Mouse (Mus musculus) left cerebral cortex, postnatal 10 days (tissue): ENCODE data around the gene Otop3. TPM values are rescaled to one million over a fixed set of nuclear protein-coding genes. Genes with fewer than 3 reads are reported as not detected.

Experiments used
- DNase-seq, 2 experiments: peaks; one replicate each; pipeline ENCODE4 v3.0.0; 2021 to 2022; ENCODE audit warnings: low spot score in 2 of 2, mixed read lengths in 1 of 2; ENCODE audit errors: extremely low spot score in 1 of 2
- intact Hi-C: fragments of 180-260 bp; cut with DNase I; formaldehyde crosslinking; loops from one replicate; pipeline ENCODE4 v1.15.1; 2025
- total RNA-seq, 2 experiments: library from RNA; stranded (reverse); gene quantifications; 2 replicates each; pipeline ENCODE4 v1.2.3; 2021

Gene Otop3
- total RNA-seq, 2 experiments from 2014 or later, result 0.24 to 0.28 TPM

DNA sequence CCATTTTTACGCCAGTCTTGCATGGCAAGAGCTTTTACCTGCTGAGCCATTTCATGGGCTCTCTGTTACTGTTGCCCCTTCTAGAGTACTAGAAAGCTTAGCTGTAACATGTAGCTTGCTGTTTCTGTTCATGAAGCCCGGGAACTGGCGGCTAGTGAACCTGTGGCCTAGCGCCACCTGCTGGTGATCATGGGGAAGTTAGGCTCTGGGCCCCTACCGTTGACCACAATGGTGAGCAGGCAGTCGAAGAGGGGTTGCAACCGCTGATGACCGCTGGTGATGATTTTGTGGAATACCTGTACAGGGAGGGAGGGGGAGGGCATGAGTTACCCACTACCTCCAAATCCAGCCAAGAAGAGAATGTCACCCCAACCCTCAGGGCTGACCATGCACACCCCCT, 19.7 kb downstream of the Otop3 start:
- intact Hi-C loops, result loop anchor here (2.0 to 10.0 kb wide), 2 partner anchors 31 to 149 kb away; partner anchors contain the start of gene Ush1g

DNA sequence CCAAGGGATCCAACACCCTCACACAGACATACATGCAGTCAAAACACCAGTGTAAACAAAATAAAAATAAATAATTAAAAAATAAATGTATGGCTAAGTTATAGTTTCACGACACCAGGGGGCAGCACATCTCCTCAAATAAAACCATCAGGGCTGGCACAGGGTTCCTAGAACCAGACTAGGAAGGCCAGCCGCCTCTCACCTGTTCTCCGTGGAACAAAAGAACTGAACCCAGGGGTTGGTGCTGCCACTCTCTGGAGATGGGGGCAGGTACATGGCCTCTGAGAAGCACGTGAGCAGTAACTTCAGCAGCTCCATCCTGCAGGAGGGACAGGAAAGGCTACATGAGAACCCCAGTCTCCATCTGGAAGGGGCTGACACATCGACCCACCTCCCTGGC, 23.9 kb downstream of the Otop3 start:
- DNase-seq, result peak; percentile 57 to 78
- intact Hi-C loops, result loop anchor here (2.0 to 10.0 kb wide), 3 partner anchors 54 to 154 kb away; partner anchors contain the start of gene Armc7

More for the DNA sequence above, 19.7 kb downstream of the Otop3 start:
- peak; percentile 53 to 75 for DNase-seq

- DNase-seq, result no peak
- intact Hi-C loops, result loop anchor here (2.0 to 10.0 kb wide), 3 partner anchors 53 to 154 kb away; partner anchors contain the start of gene Armc7
Observed at GRCm38 (mm10) chr11:115359293-115359692, 24.8 kb downstream of the Otop3 start.

- DNase-seq, result no peak
- intact Hi-C loops, result loop anchor here (2.0 to 10.0 kb wide), 3 partner anchors 53 to 155 kb away; partner anchors contain the start of gene Armc7
Observed at GRCm38 (mm10) chr11:115359726-115360125, 25.2 kb downstream of the Otop3 start.

GRCm38 (mm10) chr11:115364136-115364535, 29.6 kb downstream of the Otop3 start:
- intact Hi-C loops, result no loop called here
- no peak for DNase-seq

DNA sequence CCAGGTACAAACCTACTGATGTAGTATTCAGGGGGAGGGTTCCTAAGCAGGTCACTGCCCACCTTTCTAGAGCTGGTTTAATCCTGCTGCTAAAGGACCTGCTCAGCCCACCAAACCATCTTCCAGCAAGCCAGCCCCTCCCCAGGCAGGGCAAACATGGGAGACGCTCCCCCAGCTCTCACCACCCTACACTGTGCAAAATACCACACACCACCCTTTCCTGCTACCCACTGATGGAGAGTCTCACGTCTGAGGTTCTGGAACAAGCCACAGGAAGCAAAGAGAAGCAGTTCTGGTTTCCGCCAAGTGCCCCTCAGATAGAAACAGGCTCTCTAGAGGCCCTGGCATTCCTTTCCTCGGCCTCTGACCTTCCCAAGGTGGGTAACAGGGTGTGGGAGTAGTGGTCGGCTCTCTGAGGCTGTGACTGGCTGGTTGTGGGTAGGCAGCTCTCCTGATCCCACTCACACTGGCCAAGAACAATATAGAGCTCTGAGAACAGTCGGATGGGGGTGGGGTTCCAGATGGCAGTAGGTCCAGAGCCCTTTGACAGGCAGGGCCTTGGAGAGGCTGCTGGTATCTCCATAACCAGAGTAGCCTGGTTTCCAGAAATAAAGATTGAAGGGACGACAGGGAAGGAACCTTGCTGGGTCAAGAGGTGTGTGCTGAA, 31.6 kb downstream of the Otop3 start:
- intact Hi-C loops, result no loop called here
- no peak for DNase-seq

DNA sequence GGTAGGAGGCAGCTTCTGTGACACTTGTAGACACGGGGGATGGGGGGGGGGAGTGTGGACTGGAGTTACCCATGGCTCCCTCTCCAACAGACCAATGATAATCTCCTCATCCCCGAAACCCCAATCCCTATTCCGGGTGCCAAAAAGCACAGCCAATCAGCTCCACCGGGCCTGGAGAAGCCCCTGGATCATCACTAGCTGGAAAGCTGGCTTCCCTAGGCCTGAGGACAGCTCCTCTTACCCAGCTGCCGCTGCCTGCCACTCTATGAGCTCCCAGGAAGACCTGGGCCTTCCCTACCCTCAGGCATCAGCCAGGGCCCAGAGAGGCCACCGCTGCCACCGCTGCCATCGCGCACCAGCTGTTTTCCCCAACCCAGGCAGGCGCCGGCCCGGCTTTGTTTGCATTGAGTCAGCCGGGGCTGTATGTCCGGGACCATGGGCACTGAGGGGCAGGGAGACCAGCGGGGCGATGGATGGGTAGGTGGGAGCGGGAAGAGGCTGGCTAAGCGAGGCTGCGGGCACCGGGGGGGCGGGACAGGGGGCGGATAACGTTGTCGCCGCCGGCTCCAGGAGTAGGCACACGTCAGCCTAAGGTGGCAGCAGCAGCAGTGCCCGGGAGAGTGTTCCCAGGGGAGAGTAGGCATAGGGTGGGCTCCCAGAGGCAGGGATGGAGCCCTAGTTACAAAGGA, 32.3 kb downstream of the Otop3 start:
- intact Hi-C loops, result no loop called here
- peak; percentile 60 to 61 for DNase-seq

DNA sequence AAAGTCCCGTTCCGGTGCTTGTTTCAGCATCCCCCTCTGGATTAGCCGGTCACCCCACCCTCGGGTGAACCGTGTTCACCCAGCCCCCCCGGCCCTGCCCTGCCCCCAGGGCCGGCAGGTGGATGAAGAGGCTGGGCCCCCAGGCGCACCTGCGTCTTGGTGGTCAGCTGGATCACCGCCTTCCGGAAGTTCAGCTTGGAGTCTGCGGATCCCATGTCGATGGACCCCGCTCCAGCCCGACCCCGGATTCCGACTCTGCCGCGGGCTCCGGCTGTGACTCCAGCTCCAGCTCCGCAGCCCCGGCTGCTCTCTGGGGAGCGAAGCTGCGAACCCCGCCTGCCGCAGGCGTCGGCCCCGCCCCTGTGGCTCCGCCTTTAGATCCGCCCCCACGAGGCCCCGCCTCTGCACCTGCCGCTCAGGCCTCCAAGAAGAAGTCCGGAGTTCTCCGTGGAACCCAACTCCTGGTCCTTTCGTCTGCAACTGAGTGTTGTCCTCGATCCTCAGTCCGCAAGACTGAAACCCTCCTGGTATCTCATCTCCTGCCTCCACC, 32.9 kb downstream of the Otop3 start, which contains the start of gene Hid1:
TSS of gene Hid1 (minus strand) at position 362 of the 550 bp plus-strand sequence.
- DNase-seq, result peak; percentile 61 to 87
- intact Hi-C loops, result no loop called here

GRCm38 (mm10) chr11:115370368-115370767, 35.8 kb downstream of the Otop3 start:
- DNase-seq, result no peak
- intact Hi-C loops, result no loop called here

GRCm38 (mm10) chr11:115371354-115371753, 36.8 kb downstream of the Otop3 start:
- DNase-seq, result no peak
- intact Hi-C loops, result no loop called here

DNA sequence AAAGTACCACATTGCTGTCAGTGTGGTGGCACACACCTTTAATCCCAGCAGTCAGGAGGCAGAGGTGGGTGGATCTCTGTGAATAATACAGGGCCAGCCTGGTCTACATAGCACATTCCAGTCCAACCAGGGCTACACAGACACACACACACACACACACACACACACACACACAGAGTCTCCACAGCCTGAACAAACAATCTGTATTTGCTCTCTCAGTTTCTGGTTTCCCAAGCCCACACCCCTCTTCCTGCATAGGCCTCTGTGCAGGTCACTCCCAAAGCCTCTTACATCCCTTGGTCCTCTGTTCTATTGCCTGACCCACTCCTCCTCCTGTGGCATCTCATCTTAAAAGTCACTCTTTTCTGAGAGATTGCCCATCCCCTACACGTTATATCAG, 37.5 kb downstream of the Otop3 start:
- intact Hi-C loops, result no loop called here
- DNase-seq, result no peak

DNA sequence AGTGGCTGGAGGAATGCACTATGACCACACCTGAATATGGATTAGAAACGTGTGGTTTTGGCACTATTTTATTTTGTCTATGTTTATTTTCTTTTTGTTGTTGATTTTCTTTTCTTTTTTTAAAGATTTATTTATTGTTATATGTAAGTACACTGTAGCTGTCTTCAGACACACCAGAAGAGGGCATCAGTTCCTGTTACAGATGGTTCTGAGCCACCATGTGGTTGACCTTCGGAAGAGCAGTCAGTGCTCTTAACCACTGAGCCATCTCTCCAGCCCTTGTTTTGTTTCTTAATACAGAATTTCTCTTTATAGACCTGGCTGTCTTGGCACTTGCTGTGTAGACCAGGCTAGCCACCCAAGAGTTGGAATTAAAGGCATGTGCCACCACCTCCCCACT, 38.2 kb downstream of the Otop3 start:
- intact Hi-C loops, result no loop called here
- no peak for DNase-seq

DNA sequence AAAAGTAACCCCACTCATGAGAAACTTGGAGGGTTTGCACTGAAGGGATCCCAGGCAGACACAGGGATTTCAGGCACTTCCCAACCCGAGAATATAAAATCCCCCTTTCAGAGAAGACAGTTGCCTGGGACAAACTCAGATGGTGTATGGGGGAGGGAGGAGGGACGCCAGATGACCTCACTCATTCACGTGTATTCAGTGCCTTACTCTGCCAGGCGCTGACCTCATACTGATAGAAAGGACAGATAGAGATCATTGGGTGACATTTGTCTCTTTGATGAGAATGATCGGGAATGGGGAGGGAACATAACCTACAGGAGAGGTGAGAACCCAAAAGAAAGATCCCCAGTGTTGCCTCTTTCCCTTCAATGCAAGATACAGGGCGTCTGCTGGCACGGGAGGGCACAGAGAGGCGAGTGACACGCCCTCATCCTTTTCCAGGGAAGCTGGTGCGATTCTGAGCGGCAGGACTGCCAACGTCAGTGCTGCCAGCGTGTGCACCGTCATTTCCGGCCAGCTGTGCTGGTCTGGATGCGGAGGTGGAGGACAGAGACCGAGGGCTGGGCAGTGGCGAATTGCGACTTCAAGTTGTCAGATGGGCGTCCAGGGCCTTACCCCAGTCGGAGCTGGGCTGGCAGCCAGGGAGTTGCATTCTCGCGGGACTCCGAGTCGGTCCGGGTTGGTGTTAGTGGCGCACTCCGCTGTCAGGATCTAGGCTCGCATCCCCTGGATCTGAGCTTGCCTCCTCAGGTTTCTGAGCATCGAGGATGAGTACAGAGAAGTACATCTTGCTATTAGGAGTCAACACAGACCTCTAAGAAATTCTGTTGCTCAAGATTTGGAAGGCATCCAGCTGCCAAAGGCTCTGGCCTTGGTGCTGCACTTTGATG, 39.5 kb downstream of the Otop3 start:
- peak; percentile 62 to 89 for DNase-seq
- intact Hi-C loops, result no loop called here

DNA sequence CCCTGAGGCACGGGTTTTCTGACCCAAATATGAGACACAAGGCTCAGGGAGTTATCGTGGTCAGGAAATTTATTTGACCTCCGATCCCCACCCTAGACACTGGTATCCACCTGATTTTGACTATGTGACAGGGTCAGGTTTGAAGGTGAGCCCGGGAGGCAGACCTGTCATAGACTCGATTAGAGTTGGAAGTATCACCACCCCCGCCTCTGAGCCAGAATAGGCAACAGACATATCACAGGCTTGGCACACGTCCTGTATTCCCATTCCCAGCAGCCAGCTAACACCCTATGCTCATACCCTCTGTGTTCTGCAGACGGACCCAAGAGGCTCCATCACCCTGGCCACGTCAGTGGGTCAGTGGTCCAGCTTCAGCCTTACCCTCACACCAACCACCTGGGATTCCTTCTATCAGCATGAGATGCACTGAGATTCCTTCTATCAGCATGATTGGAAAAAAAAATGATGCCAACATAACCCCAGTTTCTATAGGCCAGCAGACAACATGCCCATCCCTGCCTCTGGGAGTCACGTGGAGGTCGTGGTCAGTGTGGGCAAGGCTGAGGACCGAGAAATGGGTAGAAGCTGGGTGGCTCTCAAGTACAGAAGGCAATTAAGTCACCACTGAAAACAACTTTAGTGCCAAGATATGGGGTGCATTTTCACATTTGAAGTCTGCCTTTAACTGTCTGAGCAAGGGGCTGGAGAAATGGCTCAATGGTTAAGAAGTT, 40.3 kb downstream of the Otop3 start:
- DNase-seq, result peak in 1 of 2 experiments; percentile 23

GRCm38 (mm10) chr11:115376722-115377121, 42.2 kb downstream of the Otop3 start:
- intact Hi-C loops, result no loop called here
- no peak for DNase-seq

More for the DNA sequence above, 40.3 kb downstream of the Otop3 start:
- intact Hi-C loops, result no loop called here

- no peak for DNase-seq
- intact Hi-C loops, result no loop called here
Observed at GRCm38 (mm10) chr11:115377254-115377653, 42.7 kb downstream of the Otop3 start.

DNA sequence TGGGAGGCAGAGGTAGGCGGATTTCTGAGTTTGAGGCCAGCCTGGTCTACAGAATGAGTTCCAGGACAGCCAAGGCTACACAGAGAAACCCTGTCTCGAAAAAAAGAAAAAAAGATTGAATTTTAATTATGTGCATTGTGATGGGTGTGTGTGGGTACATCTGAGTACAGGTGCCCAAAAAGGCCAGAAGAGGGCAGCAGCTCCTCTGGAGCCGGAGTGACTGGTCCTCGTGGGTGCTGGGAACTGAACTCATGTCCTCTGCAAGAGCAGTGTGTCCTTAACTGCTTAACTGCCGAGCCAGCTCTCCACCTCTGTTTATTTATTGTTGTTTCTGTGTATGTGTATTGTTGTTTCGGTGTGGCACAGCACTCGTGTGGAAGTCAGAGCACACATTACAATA, 43.3 kb downstream of the Otop3 start:
- DNase-seq, result no peak

GRCm38 (mm10) chr11:115381276-115381675, 46.7 kb downstream of the Otop3 start:
- no peak for DNase-seq
- intact Hi-C loops, result no loop called here

More for the DNA sequence above, 43.3 kb downstream of the Otop3 start:
- intact Hi-C loops, result no loop called here
